Mouse (Mus musculus): Measurements from ENCODE around the gene Prdx3. TPM values are rescaled to one million over a fixed set of nuclear protein-coding genes. Genes with fewer than 3 reads are reported as not detected.

Prdx3 gene
- 127 and 135 TPM in 2 replicates for polyA plus RNA-seq (2014; fragmentation: Nextera tagmentation; extraction: Ambion mirVana)

- H3K36me3 ChIP-seq (ENCODE audit: control insufficient read depth, insufficient read depth, low read length): 0 out of 2 replicates have a peak, but pooled peaks cover 5% of the 10 kb centered on the region
- WGBS: under 1% methylated on average over 28 of the region's 28 CpGs
- H3K4me2 ChIP-seq (ENCODE audit: low read depth, low read length): peak within 1 kb of the TSS; percentile 64
- peak within 1 kb of the TSS; percentile 63 for H3K9ac ChIP-seq (replicated peaks; ENCODE audit: low read depth, low read length)
- 0 out of 2 replicates have a peak, but pooled peaks cover 3% of the 10 kb centered on the region for H3K4me1 ChIP-seq (ENCODE audit: control insufficient read depth, insufficient read depth, low read length)
- peak; percentile 98 for ATAC-seq (ENCODE audit: low read depth)
- H3K27ac ChIP-seq (ENCODE audit: low read depth, low read length): peak within 1 kb of the TSS; percentile 80
- H3K9me3 ChIP-seq (ENCODE audit: control insufficient read depth, low read length): no peaks in the 10 kb centered on the region
- H3K4me3 ChIP-seq (ENCODE audit: low read depth, low read length): peak within 1 kb of the TSS; percentile 58
- H3K27me3 ChIP-seq (ENCODE audit: control insufficient read depth, insufficient read depth, low read length): no peaks in the 10 kb centered on the region
These were observed at the start of gene Prdx3 for GRCm38 (mm10) chr19:60874064-60874694. Gene Prdx3, minus strand, starts transcription at chr19:60874556.

GRCm38 (mm10) chr19:60916869-60917570, 42.7 kb upstream of the Prdx3 start:
- Histone ChIP-seq H3K9me3 (ENCODE audit: control insufficient read depth, low read length) (no peaks in the 10 kb centered on the region), H3K4me2 (ENCODE audit: low read depth, low read length) (no peak overlapping the region), H3K9ac (replicated peaks; ENCODE audit: low read depth, low read length) (no peak overlapping the region), H3K27ac (ENCODE audit: low read depth, low read length) (no peak overlapping the region), H3K4me3 (ENCODE audit: low read depth, low read length) (no peak overlapping the region), H3K36me3 (ENCODE audit: control insufficient read depth, insufficient read depth, low read length) (no peaks in the 10 kb centered on the region), H3K4me1 (ENCODE audit: control insufficient read depth, insufficient read depth, low read length) (no peaks in the 10 kb centered on the region), H3K27me3 (ENCODE audit: control insufficient read depth, insufficient read depth, low read length) (no peaks in the 10 kb centered on the region)
- WGBS: 89% methylated on average over 6 of the region's 6 CpGs
- ATAC-seq (ENCODE audit: low read depth): no peak

- Histone ChIP-seq H3K9me3 (ENCODE audit: control insufficient read depth, low read length) (no peaks in the 10 kb centered on the region), H3K27me3 (ENCODE audit: control insufficient read depth, insufficient read depth, low read length) (no peaks in the 10 kb centered on the region), H3K4me3 (ENCODE audit: low read depth, low read length) (no peak overlapping the region), H3K9ac (replicated peaks; ENCODE audit: low read depth, low read length) (no peak overlapping the region), H3K36me3 (ENCODE audit: control insufficient read depth, insufficient read depth, low read length) (no peaks in the 10 kb centered on the region), H3K4me2 (ENCODE audit: low read depth, low read length) (no peak overlapping the region), H3K27ac (ENCODE audit: low read depth, low read length) (no peak overlapping the region), H3K4me1 (ENCODE audit: control insufficient read depth, insufficient read depth, low read length) (no peaks in the 10 kb centered on the region)
- WGBS: 86% methylated on average over 3 of the region's 3 CpGs
- ATAC-seq (ENCODE audit: low read depth): no peak
These were observed 41.5 kb upstream of the Prdx3 start for GRCm38 (mm10) chr19:60915862-60916261.

- Histone ChIP-seq H3K27me3 (ENCODE audit: control insufficient read depth, insufficient read depth, low read length) (no peaks in the 10 kb centered on the region), H3K4me1 (ENCODE audit: control insufficient read depth, insufficient read depth, low read length) (no peaks in the 10 kb centered on the region)
These were observed 40.9 kb upstream of the Prdx3 start for GRCm38 (mm10) chr19:60915236-60915635.

GRCm38 (mm10) chr19:60911653-60912052, 37.3 kb upstream of the Prdx3 start:
- Histone ChIP-seq H3K4me3 (ENCODE audit: low read depth, low read length) (no peak overlapping the region), H3K9ac (replicated peaks; ENCODE audit: low read depth, low read length) (no peak overlapping the region), H3K4me2 (ENCODE audit: low read depth, low read length) (no peak overlapping the region), H3K27me3 (ENCODE audit: control insufficient read depth, insufficient read depth, low read length) (no peaks in the 10 kb centered on the region), H3K4me1 (ENCODE audit: control insufficient read depth, insufficient read depth, low read length) (no peaks in the 10 kb centered on the region), H3K36me3 (ENCODE audit: control insufficient read depth, insufficient read depth, low read length) (no peaks in the 10 kb centered on the region), H3K27ac (ENCODE audit: low read depth, low read length) (no peak overlapping the region), H3K9me3 (ENCODE audit: control insufficient read depth, low read length) (no peaks in the 10 kb centered on the region)
- 76% methylated on average over 2 of the region's 2 CpGs for WGBS
- no peak for ATAC-seq (ENCODE audit: low read depth)

More at GRCm38 (mm10) chr19:60915236-60915635, 40.9 kb upstream of the Prdx3 start:
- no peak for ATAC-seq (ENCODE audit: low read depth)
- Histone ChIP-seq H3K9ac (replicated peaks; ENCODE audit: low read depth, low read length) (no peak overlapping the region), H3K4me3 (ENCODE audit: low read depth, low read length) (no peak overlapping the region), H3K27ac (ENCODE audit: low read depth, low read length) (no peak overlapping the region), H3K36me3 (ENCODE audit: control insufficient read depth, insufficient read depth, low read length) (no peaks in the 10 kb centered on the region), H3K4me2 (ENCODE audit: low read depth, low read length) (no peak overlapping the region), H3K9me3 (ENCODE audit: control insufficient read depth, low read length) (no peaks in the 10 kb centered on the region)
- 75% methylated on average over 4 of the region's 4 CpGs for WGBS

- H3K9me3 ChIP-seq (ENCODE audit: control insufficient read depth, low read length): no peaks in the 10 kb centered on the region
- H3K9ac ChIP-seq (replicated peaks; ENCODE audit: low read depth, low read length): no peak overlapping the region
- ATAC-seq (ENCODE audit: low read depth): no peak
- H3K27me3 ChIP-seq (ENCODE audit: control insufficient read depth, insufficient read depth, low read length): no peaks in the 10 kb centered on the region
- no peak overlapping the region for H3K4me2 ChIP-seq (ENCODE audit: low read depth, low read length)
- H3K4me1 ChIP-seq (ENCODE audit: control insufficient read depth, insufficient read depth, low read length): no peaks in the 10 kb centered on the region
- H3K27ac ChIP-seq (ENCODE audit: low read depth, low read length): no peak overlapping the region
- no peak overlapping the region for H3K4me3 ChIP-seq (ENCODE audit: low read depth, low read length)
- H3K36me3 ChIP-seq (ENCODE audit: control insufficient read depth, insufficient read depth, low read length): no peaks in the 10 kb centered on the region
These were observed 35.9 kb upstream of the Prdx3 start for GRCm38 (mm10) chr19:60910304-60910703.

GRCm38 (mm10) chr19:60905477-60905876, 31.1 kb upstream of the Prdx3 start:
- no peak overlapping the region for H3K27ac ChIP-seq (ENCODE audit: low read depth, low read length)
- no peak overlapping the region for H3K4me2 ChIP-seq (ENCODE audit: low read depth, low read length)
- H3K9ac ChIP-seq (replicated peaks; ENCODE audit: low read depth, low read length): no peak overlapping the region
- no peaks in the 10 kb centered on the region for H3K27me3 ChIP-seq (ENCODE audit: control insufficient read depth, insufficient read depth, low read length)
- H3K9me3 ChIP-seq (ENCODE audit: control insufficient read depth, low read length): no peaks in the 10 kb centered on the region
- no peaks in the 10 kb centered on the region for H3K36me3 ChIP-seq (ENCODE audit: control insufficient read depth, insufficient read depth, low read length)
- no peaks in the 10 kb centered on the region for H3K4me1 ChIP-seq (ENCODE audit: control insufficient read depth, insufficient read depth, low read length)
- ATAC-seq (ENCODE audit: low read depth): no peak
- WGBS: 95% methylated on average over 5 of the region's 5 CpGs
- H3K4me3 ChIP-seq (ENCODE audit: low read depth, low read length): no peak overlapping the region

GRCm38 (mm10) chr19:60903971-60904370, 29.6 kb upstream of the Prdx3 start:
- Histone ChIP-seq H3K27ac (ENCODE audit: low read depth, low read length) (no peak overlapping the region), H3K27me3 (ENCODE audit: control insufficient read depth, insufficient read depth, low read length) (no peaks in the 10 kb centered on the region), H3K9ac (replicated peaks; ENCODE audit: low read depth, low read length) (no peak overlapping the region), H3K9me3 (ENCODE audit: control insufficient read depth, low read length) (no peaks in the 10 kb centered on the region), H3K4me2 (ENCODE audit: low read depth, low read length) (no peak overlapping the region), H3K36me3 (ENCODE audit: control insufficient read depth, insufficient read depth, low read length) (no peaks in the 10 kb centered on the region), H3K4me1 (ENCODE audit: control insufficient read depth, insufficient read depth, low read length) (no peaks in the 10 kb centered on the region), H3K4me3 (ENCODE audit: low read depth, low read length) (no peak overlapping the region)
- 94% methylated on average over 1 of the region's 1 CpGs for WGBS
- no peak for ATAC-seq (ENCODE audit: low read depth)

- Histone ChIP-seq H3K9ac (replicated peaks; ENCODE audit: low read depth, low read length) (no peak overlapping the region), H3K27me3 (ENCODE audit: control insufficient read depth, insufficient read depth, low read length) (no peaks in the 10 kb centered on the region), H3K9me3 (ENCODE audit: control insufficient read depth, low read length) (no peaks in the 10 kb centered on the region), H3K4me1 (ENCODE audit: control insufficient read depth, insufficient read depth, low read length) (no peaks in the 10 kb centered on the region), H3K36me3 (ENCODE audit: control insufficient read depth, insufficient read depth, low read length) (no peaks in the 10 kb centered on the region), H3K4me3 (ENCODE audit: low read depth, low read length) (no peak overlapping the region), H3K27ac (ENCODE audit: low read depth, low read length) (no peak overlapping the region), H3K4me2 (ENCODE audit: low read depth, low read length) (no peak overlapping the region)
- ATAC-seq (ENCODE audit: low read depth): no peak
- 86% methylated on average over 1 of the region's 1 CpGs for WGBS
These were observed 28.8 kb upstream of the Prdx3 start for GRCm38 (mm10) chr19:60903139-60903538.
